Mouse (Mus musculus) telencephalon, adult 2 months (tissue): ENCODE results near the gene Olfr1023.

ENCODE experiments used
- DNase-seq: peaks from one replicate; pipeline ENCODE4 v3.0.0-alpha.2; 2011; ENCODE audit warnings: low read depth, low spot score

The Olfr1023 gene

GRCm38 (mm10) chr2:85885340-85885739 lies at the start of gene Olfr1023:
Gene Olfr1023 (plus strand): TSS chr2:85885640.
- no peak for DNase-seq

DNA sequence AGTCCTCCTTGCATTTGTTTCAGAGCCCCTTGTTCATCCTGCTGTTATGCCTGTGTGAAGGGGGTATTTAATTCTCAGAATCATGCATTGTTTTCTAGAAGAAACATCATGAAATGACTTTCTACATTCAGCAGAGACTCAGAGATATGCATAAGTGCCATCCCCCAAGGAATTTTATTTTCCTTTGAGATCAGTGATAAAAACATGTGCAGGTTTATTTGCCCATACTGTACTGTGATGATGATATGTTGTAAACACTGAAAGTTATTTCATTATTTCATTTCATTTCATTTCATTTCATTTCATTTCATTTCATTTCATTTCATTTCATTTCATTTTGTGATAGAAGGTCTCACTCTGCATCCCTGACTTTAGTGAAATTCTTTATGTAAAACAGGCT lies 40.1 kb upstream of the Olfr1023 start, which contains the start of gene Olfr1019:
TSS of gene Olfr1019 (minus strand) at position 101 of the 400 bp plus-strand sequence.
- DNase-seq, result no peak

DNA sequence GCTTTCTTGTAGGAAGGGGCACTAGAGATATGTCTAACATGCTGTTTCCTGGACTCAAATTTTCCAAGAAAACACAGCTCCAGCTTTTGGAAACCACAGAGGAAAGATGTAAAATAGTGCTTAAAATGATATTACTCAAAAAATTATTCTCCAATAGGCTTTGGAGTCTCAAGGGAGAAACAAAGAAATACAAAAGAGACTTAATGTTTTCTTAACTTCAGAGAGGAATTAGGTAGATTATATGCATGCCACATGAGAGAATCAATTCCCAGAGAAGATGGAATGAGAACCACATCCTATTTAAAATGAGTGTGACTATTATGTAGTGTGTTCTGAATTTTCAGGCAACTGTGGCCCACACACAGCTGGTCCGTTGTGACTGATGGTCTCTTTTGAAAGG lies 38.7 kb upstream of the Olfr1023 start, which contains the start of gene Olfr1020:
TSS of gene Olfr1020 (plus strand) at position 301 of the 400 bp plus-strand sequence.
- DNase-seq, result no peak

DNA sequence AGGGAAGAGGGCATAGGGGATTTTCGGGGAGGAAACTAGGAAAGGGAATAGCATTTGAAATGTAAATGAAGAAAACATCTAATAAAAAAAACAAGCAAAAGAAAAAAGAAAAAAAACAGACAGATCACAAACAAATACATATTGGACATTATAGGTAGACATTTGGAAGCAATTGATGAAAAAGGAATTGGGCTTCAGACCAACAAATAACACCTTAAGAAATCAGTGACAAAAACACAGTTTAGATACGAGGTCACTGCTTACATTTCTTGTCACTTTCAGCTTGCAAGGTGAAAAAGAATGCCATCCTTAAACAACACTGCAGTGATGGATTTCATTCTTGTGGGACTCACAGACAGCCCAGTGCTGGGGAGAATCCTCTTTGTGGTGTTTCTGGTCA lies 17.1 kb upstream of the Olfr1023 start, which contains the start of gene Olfr1022:
TSS of gene Olfr1022 (plus strand) at position 301 of the 400 bp plus-strand sequence.
- DNase-seq, result no peak

GRCm38 (mm10) chr2:85904952-85905351 lies 19.5 kb downstream of the Olfr1023 start, which contains the start of gene Olfr1024:
Gene Olfr1024 (minus strand): TSS chr2:85905052.
- no peak for DNase-seq

DNA sequence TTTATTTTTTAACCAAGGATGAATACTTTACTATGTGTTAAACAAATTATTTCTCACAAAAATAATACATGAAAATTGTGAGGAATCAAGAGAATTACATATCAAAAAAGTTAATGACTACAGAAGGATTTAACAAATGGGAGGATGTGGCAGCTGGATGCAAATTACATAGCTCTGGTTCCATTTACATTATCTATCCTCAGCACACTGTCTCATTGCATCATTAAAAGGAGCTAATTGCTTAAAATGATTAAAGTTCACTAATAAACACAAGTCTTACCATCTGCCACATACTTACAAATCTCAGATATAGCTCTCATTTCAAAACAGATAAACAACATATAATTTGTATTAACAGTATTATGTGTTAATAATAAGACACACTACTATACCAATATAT lies 27.8 kb downstream of the Olfr1023 start:
- DNase-seq, result no peak

- no peak for DNase-seq
Measured at GRCm38 (mm10) chr2:85914893-85915292, 29.5 kb downstream of the Olfr1023 start, which contains the start of gene Olfr1025-ps1. Gene Olfr1025-ps1 (plus strand): TSS chr2:85915193.

GRCm38 (mm10) chr2:85921258-85921657 lies 35.8 kb downstream of the Olfr1023 start, which contains the start of gene Olfr1026:
Gene Olfr1026 (plus strand): TSS chr2:85921558.
- no peak for DNase-seq
